Mouse (Mus musculus) skeletal muscle tissue, postnatal 0 days (tissue): ENCODE data around the gene Rap1b. TPM values are rescaled to one million over a fixed set of nuclear protein-coding genes. Genes with fewer than 3 reads are reported as not detected.

Source experiments
- polyA plus RNA-seq: library from polyadenylated mRNA; unstranded; fragments of >200 nt; fragmentation: Nextera tagmentation; extraction: Ambion mirVana; gene quantifications from 2 replicates; pipeline ENCODE4 v1.2.1, GENCODE M21; 2015

Rap1b gene
- polyA plus RNA-seq, result 83.8 and 97.6 TPM in 2 replicates

DNA sequence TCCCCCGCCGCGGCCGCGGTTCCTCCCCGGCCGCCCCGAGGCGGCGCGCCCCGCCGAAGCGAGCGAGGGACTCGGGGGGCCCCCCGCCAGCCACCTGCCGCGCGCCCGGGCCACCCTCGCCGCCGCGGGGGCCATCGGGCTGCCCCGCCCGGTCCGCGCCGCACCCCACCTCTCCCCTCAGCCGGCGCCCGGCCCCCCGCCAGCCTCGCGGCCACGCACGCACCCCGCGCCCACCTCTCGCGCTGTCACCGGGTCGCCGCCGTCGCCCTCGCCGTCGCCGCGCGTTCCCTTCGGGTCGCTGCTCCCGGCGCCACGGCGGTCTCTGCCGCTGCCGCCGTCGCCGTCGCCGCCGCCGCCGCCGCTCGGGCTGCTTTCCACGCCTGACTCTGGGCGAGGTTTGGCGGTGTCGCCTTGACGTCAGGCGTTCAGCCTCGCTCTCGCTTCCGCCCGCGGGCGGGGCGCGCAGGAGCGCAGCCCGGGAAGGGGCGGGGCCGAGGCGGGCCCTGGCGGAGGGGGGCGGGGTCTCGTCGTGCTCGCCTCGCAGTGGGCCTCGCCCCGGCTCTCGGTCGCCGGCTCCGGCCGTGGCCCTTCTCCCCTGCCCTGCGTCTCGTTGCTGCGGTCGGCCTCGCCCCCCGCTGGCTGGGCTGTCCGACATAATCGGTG is at the start of gene Rap1b:
Gene Rap1b, minus strand, starts transcription at position 439 of the 663 bp plus-strand sequence.

DNA sequence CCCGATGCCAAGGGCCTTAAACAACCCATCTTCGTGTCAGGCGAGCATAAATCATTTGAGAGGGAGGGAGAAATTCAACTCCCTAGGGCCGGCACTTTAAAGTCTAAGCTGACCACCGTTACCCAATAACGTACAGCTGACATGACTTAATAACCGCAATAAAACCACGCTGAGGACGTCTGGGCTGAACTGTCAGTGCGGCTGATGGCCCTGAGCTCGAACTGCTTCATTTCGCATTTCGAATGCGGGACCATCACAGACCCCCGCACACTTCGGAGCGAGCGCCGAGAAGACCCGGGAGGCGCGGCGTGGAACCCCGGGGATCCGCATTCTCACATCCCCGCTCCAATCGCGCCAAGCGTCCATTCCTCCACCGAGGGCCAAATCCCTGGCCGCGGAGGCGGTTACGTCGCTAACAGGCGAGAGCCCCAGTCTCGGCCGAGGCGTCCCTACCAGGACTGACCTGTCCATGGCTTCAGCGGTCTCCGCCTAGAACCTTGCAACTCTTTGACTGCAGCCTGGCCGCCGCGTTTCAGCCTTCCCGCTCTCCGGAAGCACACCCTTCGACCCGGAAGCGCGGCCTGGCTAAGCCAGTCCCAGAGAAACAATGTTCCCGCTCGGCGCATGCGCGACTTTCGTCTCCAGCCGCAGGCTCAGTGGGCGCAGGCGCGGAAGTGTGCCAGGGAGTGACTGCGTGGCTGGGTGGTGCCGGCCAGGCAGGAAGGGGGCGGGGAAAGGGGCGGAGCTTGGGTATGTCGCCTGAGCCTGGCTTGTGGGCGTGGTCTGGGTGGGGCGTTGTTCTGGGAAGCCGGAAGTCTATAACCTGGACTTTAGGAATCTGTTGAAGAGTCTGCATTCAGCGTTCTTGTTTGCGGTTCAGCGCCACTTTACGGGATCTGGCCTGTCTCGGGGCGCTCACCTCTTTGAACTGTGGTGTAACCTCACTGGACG is 53.4 kb downstream of the Rap1b start, which contains the start of gene Nup107:
Gene Nup107, minus strand, starts transcription at position 565 of the 951 bp plus-strand sequence.

Other genes with a start within 250 kb of the Rap1b start
- gene Cpm, start 216.5 kb downstream of the Rap1b start, polyA plus RNA-seq, result 5.8 and 8.5 TPM in 2 replicates
- gene Mdm2, start 135.3 kb downstream of the Rap1b start, polyA plus RNA-seq, result 31.0 and 33.3 TPM in 2 replicates
- gene Slc35e3, start 99.7 kb downstream of the Rap1b start, polyA plus RNA-seq, result 6.1 and 7.0 TPM in 2 replicates
- gene Nup107, start 53.3 kb downstream of the Rap1b start, polyA plus RNA-seq, result 11.9 and 12.9 TPM in 2 replicates